Mouse (Mus musculus) kidney, embryonic 14.5 days (tissue): ENCODE data around the gene Arhgap18. TPM values are rescaled to one million over a fixed set of nuclear protein-coding genes. Genes with fewer than 3 reads are reported as not detected.

Source experiments
- ATAC-seq: fragments of 200-750 bp; cut with Nextera tagmentation; 2 replicates; pipeline ENCODE4 v1.8.0; 2017; ENCODE audit warnings: moderate number of reproducible peaks, mild to moderate bottlenecking, moderate TSS enrichment, moderate library complexity; ENCODE audit not compliant: low FRiP score, low TSS enrichment
- H3K27ac ChIP-seq: fragments of 300-500 bp; sonication (generic); 2 replicates; pipeline ENCODE4 v1.5.1; 2014; ENCODE audit warnings: low read depth, mild to moderate bottlenecking, low read length, moderate library complexity, mixed read lengths
- H3K27me3 ChIP-seq: fragments of 300-500 bp; sonication (generic); 2 replicates; pipeline ENCODE4 v1.6.1; 2014; ENCODE audit warnings: mild to moderate bottlenecking, low read length; ENCODE audit not compliant: control insufficient read depth, insufficient read depth
- H3K36me3 ChIP-seq: fragments of 300-500 bp; sonication (generic); 2 replicates; pipeline ENCODE4 v1.6.1; 2014; ENCODE audit warnings: low read length, mixed read lengths; ENCODE audit not compliant: control insufficient read depth, insufficient read depth
- H3K4me1 ChIP-seq: fragments of 300-500 bp; sonication (generic); 2 replicates; pipeline ENCODE4 v1.6.1; 2014; ENCODE audit warnings: low read length, mixed read lengths; ENCODE audit not compliant: control insufficient read depth, insufficient read depth
- H3K4me2 ChIP-seq: fragments of 300-500 bp; sonication (generic); replicated peaks from 2 replicates; pipeline ENCODE4 v1.6.1; 2014; ENCODE audit warnings: low read depth, mild to moderate bottlenecking, low read length
- H3K4me3 ChIP-seq: fragments of 300-500 bp; sonication (generic); 2 replicates; pipeline ENCODE4 v1.5.1; 2014; ENCODE audit warnings: mild to moderate bottlenecking, low read length
- H3K9ac ChIP-seq: fragments of 300-500 bp; sonication (generic); 2 replicates; pipeline ENCODE4 v1.6.1; 2014; ENCODE audit warnings: low read depth, mild to moderate bottlenecking, low read length, moderate library complexity
- H3K9me3 ChIP-seq: fragments of 300-500 bp; sonication (generic); 2 replicates; pipeline ENCODE4 v1.6.1; 2016; ENCODE audit warnings: low read length; ENCODE audit not compliant: control insufficient read depth
- WGBS: fragments of 180-500 bp; shearing (Covaris S2); extraction: QIAGEN DNeasy Blood & Tissue Kit; methylation state at CpG from one replicate; pipeline ENCODE4 v1.1.7; 2014; 5-methylcytosine and 5-hydroxymethylcytosine counted together
- polyA plus RNA-seq: library from polyadenylated mRNA; unstranded; fragments of >200 nt; fragmentation: Nextera tagmentation; extraction: Ambion mirVana; gene quantifications from 2 replicates; pipeline ENCODE4 v1.2.1, GENCODE M21; 2014

Gene Arhgap18
- polyA plus RNA-seq, 1 experiment from 2014 or later: 44.1 TPM

- Histone ChIP-seq H3K4me2 (peak overlapping the region; percentile 76), H3K9ac (peak overlapping the region; percentile 50; the same call in 1 of the 2 replicates), H3K27me3 (no peaks in the 10 kb centered on the region), H3K4me1 (peaks cover 6% of the 10 kb centered on the region; the same call in 1 of the 2 replicates), H3K27ac (peak overlapping the region; percentile 91), H3K36me3 (no peaks in the 10 kb centered on the region), H3K9me3 (no peaks in the 10 kb centered on the region), H3K4me3 (peak overlapping the region; percentile 56)
- ATAC-seq: peak; percentile 84
- WGBS: under 1% methylated on average over 22 of the region's 22 CpGs
Measured at GRCm38 (mm10) chr10:26772624-26773540, 19.7 kb downstream of the Arhgap18 start.

GRCm38 (mm10) chr10:26773541-26773940 is 20.3 kb downstream of the Arhgap18 start:
- 41% methylated on average over 5 of the region's 5 CpGs for WGBS
- Histone ChIP-seq H3K36me3 (no peaks in the 10 kb centered on the region), H3K4me3 (peak overlapping the region; percentile 56), H3K4me2 (peak overlapping the region; percentile 76), H3K27ac (peak overlapping the region; percentile 91; the same call in 1 of the 2 replicates), H3K9ac (peak overlapping the region; percentile 50; the same call in 1 of the 2 replicates), H3K27me3 (no peaks in the 10 kb centered on the region), H3K9me3 (no peaks in the 10 kb centered on the region), H3K4me1 (peaks cover 6% of the 10 kb centered on the region; the same call in 1 of the 2 replicates)
- no peak for ATAC-seq

GRCm38 (mm10) chr10:26774266-26774665 is 21.0 kb downstream of the Arhgap18 start:
- Histone ChIP-seq H3K9ac (peak overlapping the region; percentile 25; the same call in 1 of the 2 replicates), H3K4me3 (peak overlapping the region; percentile 56; the same call in 1 of the 2 replicates), H3K36me3 (no peaks in the 10 kb centered on the region), H3K27me3 (no peaks in the 10 kb centered on the region), H3K4me1 (peaks cover 6% of the 10 kb centered on the region; the same call in 1 of the 2 replicates), H3K9me3 (no peaks in the 10 kb centered on the region), H3K27ac (peak overlapping the region; percentile 91; the same call in 1 of the 2 replicates), H3K4me2 (peak overlapping the region; percentile 76)
- WGBS: 65% methylated on average over 1 of the region's 1 CpGs
- no peak for ATAC-seq

GRCm38 (mm10) chr10:26776443-26776842 is 23.2 kb downstream of the Arhgap18 start:
- no peak overlapping the region for H3K4me2 ChIP-seq
- ATAC-seq: no peak
- H3K9ac ChIP-seq: no peak overlapping the region
- H3K4me1 ChIP-seq: peaks cover 13% of the 10 kb centered on the region
- H3K27me3 ChIP-seq: no peaks in the 10 kb centered on the region
- no peaks in the 10 kb centered on the region for H3K36me3 ChIP-seq
- H3K9me3 ChIP-seq: no peaks in the 10 kb centered on the region
- no peak overlapping the region for H3K27ac ChIP-seq
- H3K4me3 ChIP-seq: no peak overlapping the region

- 38% methylated on average over 3 of the region's 3 CpGs for WGBS
- no peak for ATAC-seq
- no peak overlapping the region for H3K4me3 ChIP-seq
- no peak overlapping the region for H3K4me2 ChIP-seq
- H3K9me3 ChIP-seq: no peaks in the 10 kb centered on the region
- no peak overlapping the region for H3K9ac ChIP-seq
- H3K4me1 ChIP-seq: peaks cover 7% of the 10 kb centered on the region; the same call in 1 of the 2 replicates
- H3K36me3 ChIP-seq: 0 out of 2 replicates have a peak, but pooled peaks cover 2% of the 10 kb centered on the region
- H3K27ac ChIP-seq: no peak overlapping the region; the same call in 1 of the 2 replicates
- H3K27me3 ChIP-seq: no peaks in the 10 kb centered on the region
Measured at GRCm38 (mm10) chr10:26780581-26780980, 27.4 kb downstream of the Arhgap18 start.

GRCm38 (mm10) chr10:26789680-26790079 is 36.5 kb downstream of the Arhgap18 start:
- 69% methylated on average over 2 of the region's 2 CpGs for WGBS
- ATAC-seq: no peak
- H3K27ac ChIP-seq: no peak overlapping the region
- no peak overlapping the region for H3K4me3 ChIP-seq
- no peak overlapping the region for H3K9ac ChIP-seq
- peaks cover 9% of the 10 kb centered on the region; the same call in 1 of the 2 replicates for H3K4me1 ChIP-seq
- H3K4me2 ChIP-seq: no peak overlapping the region
- no peaks in the 10 kb centered on the region for H3K9me3 ChIP-seq
- no peaks in the 10 kb centered on the region for H3K36me3 ChIP-seq
- H3K27me3 ChIP-seq: no peaks in the 10 kb centered on the region

GRCm38 (mm10) chr10:26791810-26792209 is 38.6 kb downstream of the Arhgap18 start:
- WGBS: 61% methylated on average over 3 of the region's 3 CpGs
- no peaks in the 10 kb centered on the region for H3K9me3 ChIP-seq
- no peak overlapping the region for H3K9ac ChIP-seq
- no peak overlapping the region for H3K4me3 ChIP-seq
- H3K36me3 ChIP-seq: no peaks in the 10 kb centered on the region
- no peak overlapping the region for H3K4me2 ChIP-seq
- peaks cover 9% of the 10 kb centered on the region; the same call in 1 of the 2 replicates for H3K4me1 ChIP-seq
- ATAC-seq: no peak
- no peaks in the 10 kb centered on the region for H3K27me3 ChIP-seq
- H3K27ac ChIP-seq: no peak overlapping the region

GRCm38 (mm10) chr10:26793013-26793412 is 39.8 kb downstream of the Arhgap18 start:
- WGBS: 95% methylated on average over 8 of the region's 8 CpGs
- Histone ChIP-seq H3K9ac (no peak overlapping the region), H3K4me1 (peaks cover 12% of the 10 kb centered on the region; the same call in 1 of the 2 replicates), H3K27ac (no peak overlapping the region), H3K27me3 (no peaks in the 10 kb centered on the region), H3K4me3 (no peak overlapping the region), H3K9me3 (no peaks in the 10 kb centered on the region), H3K4me2 (no peak overlapping the region), H3K36me3 (no peaks in the 10 kb centered on the region)
- ATAC-seq: no peak
